Mouse (Mus musculus): Measurements from ENCODE around the gene Aunip.

DNA sequence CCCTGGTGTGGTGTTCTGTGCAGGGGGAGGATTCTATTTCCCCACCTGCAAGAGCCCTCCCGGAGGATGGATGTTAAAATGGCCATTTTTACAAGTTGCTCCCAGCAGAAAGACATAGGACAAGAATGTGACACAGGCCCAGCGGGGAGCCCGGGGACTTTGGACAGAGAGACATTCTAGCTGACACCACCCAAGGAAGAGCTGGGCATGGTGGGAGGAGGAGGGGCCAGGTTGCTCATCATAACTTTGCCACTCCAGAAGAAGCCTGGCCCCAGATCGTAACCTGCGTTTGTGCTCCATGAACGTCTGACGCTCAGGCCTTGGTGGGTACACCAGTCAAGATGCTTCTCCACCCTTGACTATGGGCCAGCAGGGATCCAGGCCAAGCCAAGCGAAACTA is 49.9 kb downstream of the Aunip start:
- TF ChIP-seq CTCF (IDR thresholded peaks at IDR 0.05; ENCODE audit: low read depth), result no peak
- no peak for TF ChIP-seq EP300 (IDR thresholded peaks at IDR 0.05; ENCODE audit: low read depth)
